Mouse (Mus musculus) lung, adult 2 months (tissue): ENCODE data around the gene Krtap9-3.

Source experiments
- CTCF ChIP-seq: fragments of 200-500 bp; IDR thresholded peaks from 2 replicates; pipeline ENCODE4 v1.5.1; 2011; ENCODE audit warnings: mild to moderate bottlenecking, low read length, control low read depth; ENCODE audit not compliant: insufficient read depth
- POLR2A ChIP-seq: fragments of 200-500 bp; IDR thresholded peaks from 2 replicates; pipeline ENCODE4 v1.6.1; 2011; ENCODE audit warnings: low read depth, mild to moderate bottlenecking, control low read depth, low read length, borderline replicate concordance; ENCODE audit errors: extremely low read depth

DNA sequence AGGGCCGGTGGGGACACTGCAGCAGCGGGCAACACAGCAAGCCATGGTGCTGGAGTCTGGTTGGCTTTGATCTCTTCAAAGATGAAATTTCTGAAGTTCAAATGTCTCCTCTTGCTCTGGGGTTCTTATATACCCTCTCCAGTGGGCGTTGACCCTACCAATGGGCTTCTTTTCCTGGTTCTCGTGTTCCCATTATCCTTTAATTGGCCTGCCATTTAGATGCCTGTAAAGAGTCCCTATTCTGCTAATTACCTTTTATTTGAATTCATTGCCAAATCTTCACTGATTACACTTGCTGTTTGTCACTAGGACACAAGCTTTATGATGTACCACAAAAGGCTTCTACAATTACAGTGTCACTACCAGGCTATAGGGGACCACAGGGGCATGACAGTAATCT, 47.1 kb downstream of the Krtap9-3 start, which contains the start of gene Krtap3-3:
- TF ChIP-seq CTCF: no peak
- TF ChIP-seq POLR2A: no peak
